Mouse (Mus musculus): ENCODE results near the gene Slc25a33. TPM values are rescaled to one million over a fixed set of nuclear protein-coding genes. Genes with fewer than 3 reads are reported as not detected.
A peak's percentile ranks its signal among the peaks of the same experiment; 100 is the strongest.
"Not testable (repeated sequence)": the region's sequence is repeated elsewhere in the genome, so short reads cannot be mapped to it uniquely, and the experiment has no call there.

Slc25a33 gene
- polyA plus RNA-seq, 1 experiment = 16.8 TPM

- Histone ChIP-seq H3K27ac (ENCODE audit: insufficient read depth, low read depth, low read length) (peak overlapping the region; percentile 62), H3K4me1 (ENCODE audit: control insufficient read depth, insufficient read depth, low read length) (peaks cover 17% of the 10 kb centered on the region), H3K27me3 (replicated peaks; ENCODE audit: control insufficient read depth, insufficient read depth, low read length) (no peaks in the 10 kb centered on the region), H3K36me3 (ENCODE audit: control insufficient read depth, insufficient read depth, low read length) (no peaks in the 10 kb centered on the region), H3K4me3 (ENCODE audit: insufficient read depth, low read depth, low read length) (no peak overlapping the region)
- peak; percentile 69 for DNase-seq
- WGBS = 21% methylated on average over 6 of the region's 6 CpGs
- no peak for TF ChIP-seq CTCF (conservative IDR thresholded peaks at IDR 0.05; ENCODE audit: insufficient read depth, insufficient read length, low read depth, low read length)
- TF ChIP-seq POLR2A (IDR thresholded peaks at IDR 0.05; ENCODE audit: low read depth, low read length) = no peak
These were observed 15.7 kb downstream of the Slc25a33 start for GRCm38 (mm10) chr4:149758423-149758822.

DNA sequence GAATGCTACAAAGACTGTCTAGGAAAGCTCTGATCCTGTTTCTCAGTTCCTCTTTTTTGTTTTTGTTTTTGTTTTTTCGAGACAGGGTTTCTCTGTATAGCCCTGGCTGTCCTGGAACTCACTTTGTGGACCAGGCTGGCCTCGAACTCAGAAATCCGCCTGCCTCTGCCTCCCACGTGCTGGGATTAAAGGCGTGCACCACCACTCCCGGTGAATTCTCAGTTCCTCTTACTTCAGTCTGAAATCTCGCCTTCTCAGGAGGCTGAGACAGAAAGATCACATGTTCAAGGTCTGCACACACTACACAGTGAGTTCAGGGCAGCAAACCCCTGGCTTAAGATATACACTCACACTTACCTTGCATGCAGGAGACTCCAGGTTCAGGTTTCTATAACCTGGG is 17.5 kb downstream of the Slc25a33 start:
- H3K27me3 ChIP-seq (replicated peaks; ENCODE audit: control insufficient read depth, insufficient read depth, low read length); H3K27ac ChIP-seq (ENCODE audit: insufficient read depth, low read depth, low read length); H3K4me3 ChIP-seq (ENCODE audit: insufficient read depth, low read depth, low read length); H3K36me3 ChIP-seq (ENCODE audit: control insufficient read depth, insufficient read depth, low read length); DNase-seq: not testable (repeated sequence)
- 91% methylated on average over 7 of the region's 7 CpGs for WGBS
- peaks cover 17% of the 10 kb centered on the region for H3K4me1 ChIP-seq (ENCODE audit: control insufficient read depth, insufficient read depth, low read length)

DNA sequence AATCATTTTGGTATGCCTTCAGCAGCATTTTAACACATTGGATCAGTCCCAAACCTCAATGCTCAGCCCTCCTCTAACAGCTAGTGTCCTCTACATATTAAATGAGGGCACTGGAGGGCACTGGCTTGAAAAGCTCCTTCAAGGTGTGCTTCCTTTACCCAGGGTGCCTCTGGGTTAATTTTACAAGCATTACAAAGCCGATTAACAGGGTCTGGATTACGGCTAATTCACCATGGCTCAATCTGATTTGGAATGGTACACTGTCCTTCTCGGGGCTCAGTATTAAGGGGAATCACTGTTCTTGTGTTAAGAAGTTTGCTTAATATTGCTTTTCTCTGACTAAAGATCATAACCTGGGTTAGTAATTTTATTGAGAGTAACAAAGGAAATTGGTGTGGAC is 21.2 kb downstream of the Slc25a33 start:
- Histone ChIP-seq H3K4me3 (ENCODE audit: insufficient read depth, low read depth, low read length) (no peak overlapping the region), H3K27me3 (replicated peaks; ENCODE audit: control insufficient read depth, insufficient read depth, low read length) (no peaks in the 10 kb centered on the region), H3K4me1 (ENCODE audit: control insufficient read depth, insufficient read depth, low read length) (peaks cover 1% of the 10 kb centered on the region; the same call in 1 of the 2 replicates), H3K36me3 (ENCODE audit: control insufficient read depth, insufficient read depth, low read length) (no peaks in the 10 kb centered on the region), H3K27ac (ENCODE audit: insufficient read depth, low read depth, low read length) (no peak overlapping the region)
- WGBS = 65% methylated on average over 3 of the region's 3 CpGs
- TF ChIP-seq POLR2A (IDR thresholded peaks at IDR 0.05; ENCODE audit: low read depth, low read length) (no peak), CTCF (conservative IDR thresholded peaks at IDR 0.05; ENCODE audit: insufficient read depth, insufficient read length, low read depth, low read length) (no peak)
- DNase-seq = no peak

DNA sequence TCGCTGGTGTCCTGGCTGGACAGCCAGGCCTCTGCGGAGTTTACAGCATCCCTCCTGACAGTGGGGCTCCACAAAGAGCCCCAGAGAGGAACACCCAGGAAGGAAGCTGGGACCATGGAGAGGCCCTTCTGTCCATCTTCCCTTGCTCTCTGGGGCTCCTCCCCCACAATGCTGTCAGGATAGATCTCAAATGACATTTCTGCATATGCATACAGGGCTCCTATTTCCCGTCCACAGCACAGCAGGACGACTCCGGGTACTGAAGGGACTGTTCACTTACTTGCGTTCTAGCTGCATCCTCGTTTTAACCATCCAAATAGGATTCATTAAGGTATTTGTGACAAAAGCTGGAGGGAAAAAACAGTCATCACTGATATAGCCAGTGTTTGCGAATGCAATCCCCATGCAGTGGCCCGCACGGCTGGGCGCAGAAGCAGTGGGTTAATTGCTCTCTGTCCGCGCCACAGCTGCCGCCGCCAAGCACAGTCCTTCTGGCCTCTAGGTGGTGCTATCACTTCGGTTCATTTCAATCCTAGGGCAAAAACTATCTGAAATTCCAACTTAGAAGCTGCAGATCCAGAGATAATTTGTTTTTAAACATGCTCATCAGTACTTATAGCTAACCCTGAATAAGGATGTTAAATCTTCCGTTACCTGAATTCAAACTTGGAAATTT is 21.8 kb downstream of the Slc25a33 start:
- no peaks in the 10 kb centered on the region for H3K4me1 ChIP-seq (ENCODE audit: control insufficient read depth, insufficient read depth, low read length)
- no peak overlapping the region for H3K4me3 ChIP-seq (ENCODE audit: insufficient read depth, low read depth, low read length)
- no peaks in the 10 kb centered on the region for H3K36me3 ChIP-seq (ENCODE audit: control insufficient read depth, insufficient read depth, low read length)
- peak; percentile 75 for TF ChIP-seq CTCF (conservative IDR thresholded peaks at IDR 0.05; ENCODE audit: insufficient read depth, insufficient read length, low read depth, low read length)
- no peak for TF ChIP-seq POLR2A (IDR thresholded peaks at IDR 0.05; ENCODE audit: low read depth, low read length)
- peak; percentile 71 for DNase-seq
- no peaks in the 10 kb centered on the region for H3K27me3 ChIP-seq (replicated peaks; ENCODE audit: control insufficient read depth, insufficient read depth, low read length)
- WGBS = 38% methylated on average over 17 of the region's 17 CpGs
- no peak overlapping the region for H3K27ac ChIP-seq (ENCODE audit: insufficient read depth, low read depth, low read length)

GRCm38 (mm10) chr4:149750671-149751070 is 23.4 kb downstream of the Slc25a33 start:
- Histone ChIP-seq H3K27me3 (replicated peaks; ENCODE audit: control insufficient read depth, insufficient read depth, low read length) (no peaks in the 10 kb centered on the region), H3K27ac (ENCODE audit: insufficient read depth, low read depth, low read length) (no peak overlapping the region), H3K4me3 (ENCODE audit: insufficient read depth, low read depth, low read length) (no peak overlapping the region), H3K4me1 (ENCODE audit: control insufficient read depth, insufficient read depth, low read length) (no peaks in the 10 kb centered on the region), H3K36me3 (ENCODE audit: control insufficient read depth, insufficient read depth, low read length) (no peaks in the 10 kb centered on the region)
- WGBS = 75% methylated on average over 5 of the region's 5 CpGs
- no peak for TF ChIP-seq CTCF (conservative IDR thresholded peaks at IDR 0.05; ENCODE audit: insufficient read depth, insufficient read length, low read depth, low read length)
- TF ChIP-seq POLR2A (IDR thresholded peaks at IDR 0.05; ENCODE audit: low read depth, low read length) = no peak
- DNase-seq = no peak

- DNase-seq; H3K27ac ChIP-seq (ENCODE audit: insufficient read depth, low read depth, low read length); H3K27me3 ChIP-seq (replicated peaks; ENCODE audit: control insufficient read depth, insufficient read depth, low read length); H3K4me1 ChIP-seq (ENCODE audit: control insufficient read depth, insufficient read depth, low read length); H3K36me3 ChIP-seq (ENCODE audit: control insufficient read depth, insufficient read depth, low read length); H3K4me3 ChIP-seq (ENCODE audit: insufficient read depth, low read depth, low read length): not testable (repeated sequence)
- WGBS = 95% methylated on average over 3 of the region's 3 CpGs
These were observed 24.4 kb downstream of the Slc25a33 start for GRCm38 (mm10) chr4:149749663-149750015.

GRCm38 (mm10) chr4:149749003-149749662 is 24.9 kb downstream of the Slc25a33 start:
- no peak overlapping the region for H3K4me3 ChIP-seq (ENCODE audit: insufficient read depth, low read depth, low read length)
- no peak for DNase-seq
- no peak for TF ChIP-seq POLR2A (IDR thresholded peaks at IDR 0.05; ENCODE audit: low read depth, low read length)
- TF ChIP-seq CTCF (conservative IDR thresholded peaks at IDR 0.05; ENCODE audit: insufficient read depth, insufficient read length, low read depth, low read length) = no peak
- no peaks in the 10 kb centered on the region for H3K4me1 ChIP-seq (ENCODE audit: control insufficient read depth, insufficient read depth, low read length)
- no peaks in the 10 kb centered on the region for H3K36me3 ChIP-seq (ENCODE audit: control insufficient read depth, insufficient read depth, low read length)
- no peak overlapping the region for H3K27ac ChIP-seq (ENCODE audit: insufficient read depth, low read depth, low read length)
- 89% methylated on average over 18 of the region's 18 CpGs for WGBS
- no peaks in the 10 kb centered on the region for H3K27me3 ChIP-seq (replicated peaks; ENCODE audit: control insufficient read depth, insufficient read depth, low read length)

All from kidney, adult 2 months (tissue).